8 mouse cellular contexts compared by ENCODE assay signal in the genomic region with DNA sequence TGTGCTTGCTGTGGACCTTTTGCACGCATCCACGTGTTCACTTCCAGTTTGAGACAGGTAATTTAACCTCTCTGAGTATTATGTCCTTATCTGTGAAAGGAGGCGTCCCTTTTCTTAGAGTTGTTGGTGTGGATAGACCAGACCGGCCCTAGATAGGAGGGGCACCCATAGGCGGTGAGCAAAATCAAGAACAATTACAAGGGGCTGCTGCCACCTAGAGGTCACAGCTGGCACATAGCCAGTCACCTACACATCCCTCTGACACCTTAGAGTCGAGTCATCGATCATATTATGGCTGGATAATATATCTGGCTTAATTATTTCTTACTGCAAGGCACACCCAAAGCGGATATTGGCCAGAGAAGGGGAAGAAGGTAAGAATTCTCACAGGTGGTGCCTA. TPM values are rescaled to one million over a fixed set of nuclear protein-coding genes. Genes with fewer than 3 reads are reported as not detected.
DNase-seq lines count a peak whose midpoint lies in the region; ATAC-seq lines count a peak whose summit lies in the region.

No protein-coding gene starts in this region.

- peak; percentile 56 for DNase-seq in kidney, adult 11 months
- peak; percentile 79 for DNase-seq in brain, adult 2 months (ENCODE audit: low read depth, low spot score)
- peak; percentile 74 for DNase-seq in kidney, postnatal 14 days
- DNase-seq in mesoderm, embryonic 11.5 days (ENCODE audit: low read depth, low spot score): peak; percentile 63
- peak; percentile 76 to 80 for DNase-seq in spleen, postnatal 36 days (ENCODE audit: low spot score in 2 of 2)
- DNase-seq in adrenal gland, adult 18-20 months (ENCODE audit: low spot score in 2 of 2): no peak

- no peak overlapping the region for H3K27ac ChIP-seq in kidney, embryonic 14.5 days (ENCODE audit: low read depth, low read length)
- no peak overlapping the region for H3K27ac ChIP-seq in heart, embryonic 11.5 days (ENCODE audit: low read depth, low read length)

- no peak overlapping the region for H3K4me3 ChIP-seq in kidney, embryonic 14.5 days (ENCODE audit: low read length)
- H3K4me3 ChIP-seq in heart, embryonic 11.5 days (ENCODE audit: low read depth, low read length): no peak overlapping the region

- no peak overlapping the region for H3K9ac ChIP-seq in kidney, embryonic 14.5 days (ENCODE audit: low read depth, low read length)
- no peak overlapping the region for H3K9ac ChIP-seq in heart, embryonic 11.5 days (ENCODE audit: low read depth, low read length)

- WGBS in kidney, embryonic 14.5 days: 13% methylated on average over 8 of the region's 8 CpGs
- WGBS in heart, embryonic 11.5 days (ENCODE audit: insufficient replicate concordance): 12% methylated on average over 8 of the region's 8 CpGs

- H3K27me3 ChIP-seq in kidney, embryonic 14.5 days (ENCODE audit: control insufficient read depth, insufficient read depth, low read length): peaks cover 5% of the 10 kb centered on the region; the same call in 1 of the 2 replicates
- H3K27me3 ChIP-seq in heart, embryonic 11.5 days (ENCODE audit: control insufficient read depth, insufficient read depth, low read length): peaks cover 16% of the 10 kb centered on the region

- no peaks in the 10 kb centered on the region for H3K36me3 ChIP-seq in kidney, embryonic 14.5 days (ENCODE audit: control insufficient read depth, insufficient read depth, low read length)
- no peaks in the 10 kb centered on the region for H3K36me3 ChIP-seq in heart, embryonic 11.5 days (ENCODE audit: control insufficient read depth, insufficient read depth, low read length)

- no peaks in the 10 kb centered on the region for H3K9me3 ChIP-seq in kidney, embryonic 14.5 days (ENCODE audit: control insufficient read depth, low read length)
- H3K9me3 ChIP-seq in heart, embryonic 11.5 days (replicated peaks; ENCODE audit: control insufficient read depth, low read length): no peaks in the 10 kb centered on the region

- peaks cover 22% of the 10 kb centered on the region for H3K4me1 ChIP-seq in kidney, embryonic 14.5 days (ENCODE audit: control insufficient read depth, insufficient read depth, low read length)
- H3K4me1 ChIP-seq in heart, embryonic 11.5 days (ENCODE audit: control insufficient read depth, insufficient read depth, low read length): peaks cover 32% of the 10 kb centered on the region

- ATAC-seq in kidney, embryonic 14.5 days (ENCODE audit: low FRiP score, low TSS enrichment): no peak
- no peak for ATAC-seq in heart, embryonic 11.5 days (replicated peaks; ENCODE audit: insufficient number of reproducible peaks, low FRiP score, low TSS enrichment)

- H3K4me2 ChIP-seq in kidney, embryonic 14.5 days (replicated peaks; ENCODE audit: low read depth, low read length): no peak overlapping the region
- peak overlapping the region; percentile 25 for H3K4me2 ChIP-seq in heart, embryonic 11.5 days

RNA-seq across cellular contexts. Expression of a gene that starts 2.6 kb away (rescaled TPM):
- 0.34 and 0.68 TPM in 2 replicates for polyA plus RNA-seq in kidney, embryonic 14.5 days (2014; fragmentation: Nextera tagmentation; extraction: Ambion mirVana)
- polyA plus RNA-seq in heart, embryonic 11.5 days (2014; fragmentation: Nextera tagmentation; extraction: Ambion mirVana): 1.0 and 1.3 TPM in 2 replicates
- 1 to 10 TPM; 2.8 to 5.1 TPM for total RNA-seq in adrenal gland, adult 18-20 months (2021)

RNA-seq across cellular contexts. Expression of a gene that starts 12.7 kb away (rescaled TPM):
- polyA plus RNA-seq in kidney, embryonic 14.5 days (2014; fragmentation: Nextera tagmentation; extraction: Ambion mirVana): not detected in 2 replicates
- polyA plus RNA-seq in heart, embryonic 11.5 days (2014; fragmentation: Nextera tagmentation; extraction: Ambion mirVana): not detected in 2 replicates
- total RNA-seq in adrenal gland, adult 18-20 months (2021): not detected

RNA-seq across cellular contexts. Expression of a gene that starts 14.3 kb away (rescaled TPM):
- 18.3 and 22.0 TPM in 2 replicates for polyA plus RNA-seq in kidney, embryonic 14.5 days (2014; fragmentation: Nextera tagmentation; extraction: Ambion mirVana)
- 45.4 and 46.7 TPM in 2 replicates for polyA plus RNA-seq in heart, embryonic 11.5 days (2014; fragmentation: Nextera tagmentation; extraction: Ambion mirVana)
- 10 to 100 TPM; 35.2 to 40.1 TPM for total RNA-seq in adrenal gland, adult 18-20 months (2021)

RNA-seq across cellular contexts. Expression of a gene that starts 19.7 kb away (rescaled TPM):
- polyA plus RNA-seq in kidney, embryonic 14.5 days (2014; fragmentation: Nextera tagmentation; extraction: Ambion mirVana): 0.05 TPM in 1 of 2 replicates, not detected in the other
- polyA plus RNA-seq in heart, embryonic 11.5 days (2014; fragmentation: Nextera tagmentation; extraction: Ambion mirVana): 0.21 and 0.27 TPM in 2 replicates
- 10 to 100 TPM; 32.1 to 32.7 TPM for total RNA-seq in adrenal gland, adult 18-20 months (2021)

RNA-seq across cellular contexts. Expression of a gene that starts 31.6 kb away (rescaled TPM):
- 1.7 and 1.9 TPM in 2 replicates for polyA plus RNA-seq in kidney, embryonic 14.5 days (2014; fragmentation: Nextera tagmentation; extraction: Ambion mirVana)
- polyA plus RNA-seq in heart, embryonic 11.5 days (2014; fragmentation: Nextera tagmentation; extraction: Ambion mirVana): 0.99 and 1.4 TPM in 2 replicates
- total RNA-seq in adrenal gland, adult 18-20 months (2021): 1 to 10 TPM; 2.5 to 2.8 TPM

Comparison
In these comparisons a context has a peak if more than half of its experiments do, and no peak if none do; other contexts are left out.
1. DNase-seq: peak in kidney, adult 11 months (single experiment), brain, adult 2 months (single experiment), kidney, postnatal 14 days (single experiment), mesoderm, embryonic 11.5 days (single experiment) and spleen, postnatal 36 days (2 of 2); none in adrenal gland, adult 18-20 months (0 of 2).